8 mouse cellular contexts compared by ENCODE assay signal in genomic region chr11:12558995-12559633, GRCm38 (mm10).
DNase-seq lines count a peak whose midpoint lies in the region; ATAC-seq and TF ChIP-seq lines count a peak whose summit lies in the region.

No protein-coding gene starts in this region.

- H3K4me3 ChIP-seq in heart, embryonic 11.5 days (ENCODE audit: low read depth, low read length) = no peak overlapping the region
- no peak overlapping the region for H3K4me3 ChIP-seq in intestine, postnatal 0 days (ENCODE audit: low read depth, low read length)

- no peaks in the 10 kb centered on the region for H3K27me3 ChIP-seq in heart, embryonic 11.5 days (ENCODE audit: control insufficient read depth, insufficient read depth, low read length)
- no peaks in the 10 kb centered on the region for H3K27me3 ChIP-seq in intestine, postnatal 0 days (replicated peaks; ENCODE audit: control insufficient read depth, insufficient read depth, low read length)

- no peaks in the 10 kb centered on the region for H3K4me1 ChIP-seq in heart, embryonic 11.5 days (ENCODE audit: control insufficient read depth, insufficient read depth, low read length)
- H3K4me1 ChIP-seq in intestine, postnatal 0 days (replicated peaks; ENCODE audit: control insufficient read depth, insufficient read depth, low read length) = no peaks in the 10 kb centered on the region

- peak; percentile 34 to 47 for DNase-seq in heart, postnatal 10 days
- DNase-seq in MEL-GATA-1-ER (ENCODE audit: extremely low read depth, low read depth) = peak; percentile 20
- peak; percentile 73 for DNase-seq in embryo, embryonic 11 days
- DNase-seq in urinary bladder, postnatal 10 days (ENCODE audit: low spot score) = no peak
- no peak for DNase-seq in gastrocnemius, postnatal 14 days

- H3K4me2 ChIP-seq in heart, embryonic 11.5 days = no peak overlapping the region
- no peak overlapping the region for H3K4me2 ChIP-seq in intestine, postnatal 0 days (replicated peaks; ENCODE audit: low read depth)

- no peak overlapping the region for H3K9ac ChIP-seq in heart, embryonic 11.5 days (ENCODE audit: low read depth, low read length)
- H3K9ac ChIP-seq in intestine, postnatal 0 days (ENCODE audit: low read depth, low read length) = no peak overlapping the region

- 37% methylated on average over 1 of the region's 1 CpGs for WGBS in heart, embryonic 11.5 days (ENCODE audit: insufficient replicate concordance)
- WGBS in intestine, postnatal 0 days = 29% methylated on average over 1 of the region's 1 CpGs

- no peak; the same call in 1 of the 2 replicates for ATAC-seq in heart, embryonic 11.5 days (replicated peaks; ENCODE audit: insufficient number of reproducible peaks, low FRiP score, low TSS enrichment)
- ATAC-seq in intestine, postnatal 0 days = no peak
- peak; percentile 73 for ATAC-seq in megakaryocyte progenitor cell, adult 5-6 weeks (replicated peaks; ENCODE audit: poor library complexity)

- no peaks in the 10 kb centered on the region for H3K9me3 ChIP-seq in heart, embryonic 11.5 days (replicated peaks; ENCODE audit: control insufficient read depth, low read length)
- no peaks in the 10 kb centered on the region for H3K9me3 ChIP-seq in intestine, postnatal 0 days (ENCODE audit: control insufficient read depth)

- intact Hi-C loops in heart, postnatal 10 days (cut with DNase I) = loop anchor here (5.0 kb wide), 1 partner anchor 187 kb away; no protein-coding TSS in a partner anchor
- intact Hi-C loops in gastrocnemius, postnatal 14 days (cut with DNase I; ENCODE audit: low total_unique reads) = no loop called here

- H3K36me3 ChIP-seq in heart, embryonic 11.5 days (ENCODE audit: control insufficient read depth, insufficient read depth, low read length) = no peaks in the 10 kb centered on the region
- H3K36me3 ChIP-seq in intestine, postnatal 0 days (ENCODE audit: control insufficient read depth, insufficient read depth) = no peaks in the 10 kb centered on the region

- no peak overlapping the region for H3K27ac ChIP-seq in heart, embryonic 11.5 days (ENCODE audit: low read depth, low read length)
- no peak overlapping the region for H3K27ac ChIP-seq in intestine, postnatal 0 days (ENCODE audit: low read depth, low read length)

- peak; percentile 85 for TF ChIP-seq CTCF in intestine, postnatal 0 days (IDR thresholded peaks at IDR 0.05; ENCODE audit: low read depth)

Comparison
In these comparisons a context has a peak if more than half of its experiments do, and no peak if none do; other contexts are left out.
1. DNase-seq: peak in heart, postnatal 10 days (2 of 2), MEL-GATA-1-ER (single experiment) and embryo, embryonic 11 days (single experiment); none in urinary bladder, postnatal 10 days (single experiment) and gastrocnemius, postnatal 14 days (single experiment).